8 mouse cellular contexts compared by ENCODE assay signal in genomic region chr9:75441691-75442131, GRCm38 (mm10). TPM values are rescaled to one million over a fixed set of nuclear protein-coding genes. Genes with fewer than 3 reads are reported as not detected.
DNase-seq lines count a peak whose midpoint lies in the region; ATAC-seq and TF ChIP-seq lines count a peak whose summit lies in the region.

No protein-coding gene starts in this region.

- WGBS in hindbrain, postnatal 0 days = under 1% methylated on average over 31 of the region's 31 CpGs
- WGBS in midbrain, embryonic 15.5 days = under 1% methylated on average over 23 of the region's 31 CpGs

- no peak for DNase-seq in gastrocnemius, adult 2 months
- DNase-seq in gastrocnemius, postnatal 10 days = no peak
- peak; percentile 31 for DNase-seq in urinary bladder, postnatal 10 days (ENCODE audit: low spot score)
- DNase-seq in urinary bladder, postnatal 25 days (ENCODE audit: low spot score) = no peak
- no peak for DNase-seq in hindbrain, postnatal 0 days (ENCODE audit: low spot score)
- no peak for DNase-seq in layer of hippocampus, adult 9-10 months (ENCODE audit: low spot score)
- DNase-seq in urinary bladder, adult 2 months (ENCODE audit: low spot score) = no peak

- peak; percentile 88 for ATAC-seq in hindbrain, postnatal 0 days
- ATAC-seq in midbrain, embryonic 15.5 days (replicated peaks) = peak; percentile 87

- peaks cover 11% of the 10 kb centered on the region; the same call in 1 of the 2 replicates for H3K36me3 ChIP-seq in hindbrain, postnatal 0 days (ENCODE audit: insufficient read depth, low read length)
- no peaks in the 10 kb centered on the region for H3K36me3 ChIP-seq in midbrain, embryonic 15.5 days (replicated peaks)

- H3K4me1 ChIP-seq in hindbrain, postnatal 0 days (ENCODE audit: insufficient read depth, low read length) = 0 out of 2 replicates have a peak, but pooled peaks cover 10% of the 10 kb centered on the region
- peaks cover 14% of the 10 kb centered on the region for H3K4me1 ChIP-seq in midbrain, embryonic 15.5 days

- peak overlapping the region; percentile 89 for H3K4me3 ChIP-seq in gastrocnemius, adult 2 months
- peak overlapping the region; percentile 85 for H3K4me3 ChIP-seq in hindbrain, postnatal 0 days (ENCODE audit: low read length)
- H3K4me3 ChIP-seq in midbrain, embryonic 15.5 days = peak overlapping the region; percentile 86

- intact Hi-C loops in gastrocnemius, adult 2 months (cut with DNase I) = loop anchor here (2.0 kb wide), 1 partner anchor 81 kb away; no protein-coding TSS in a partner anchor

- peak; percentile 55 for TF ChIP-seq CTCF in gastrocnemius, adult 2 months (IDR thresholded peaks at IDR 0.05)
- peak; percentile 48 for TF ChIP-seq CTCF in hindbrain, postnatal 0 days (IDR thresholded peaks at IDR 0.05; ENCODE audit: low read depth)

- H3K4me2 ChIP-seq in hindbrain, postnatal 0 days (ENCODE audit: low read depth, low read length) = peak overlapping the region; percentile 88
- H3K4me2 ChIP-seq in midbrain, embryonic 15.5 days = peak overlapping the region; percentile 85

- no peaks in the 10 kb centered on the region for H3K27me3 ChIP-seq in hindbrain, postnatal 0 days (ENCODE audit: insufficient read depth, low read length)
- H3K27me3 ChIP-seq in midbrain, embryonic 15.5 days (replicated peaks) = no peaks in the 10 kb centered on the region

- peak overlapping the region; percentile 87 for H3K9ac ChIP-seq in hindbrain, postnatal 0 days (replicated peaks; ENCODE audit: low read length)
- peak overlapping the region; percentile 86 for H3K9ac ChIP-seq in midbrain, embryonic 15.5 days

- H3K9me3 ChIP-seq in hindbrain, postnatal 0 days (ENCODE audit: low read length) = no peaks in the 10 kb centered on the region
- no peaks in the 10 kb centered on the region for H3K9me3 ChIP-seq in midbrain, embryonic 15.5 days

- peak overlapping the region; percentile 95 for H3K27ac ChIP-seq in gastrocnemius, adult 2 months
- H3K27ac ChIP-seq in hindbrain, postnatal 0 days = peak overlapping the region; percentile 89
- peak overlapping the region; percentile 92 for H3K27ac ChIP-seq in midbrain, embryonic 15.5 days

RNA-seq across cellular contexts. Expression of gene Leo1, which starts 0.4 kb away (rescaled TPM):
- 10 to 100 TPM; 23.3 to 28.5 TPM for total RNA-seq in gastrocnemius, adult 2 months (2021)
- 10 to 100 TPM; 23.7 to 25.6 TPM for total RNA-seq in gastrocnemius, postnatal 10 days (2021)
- 19.4 and 22.2 TPM in 2 replicates for total RNA-seq in hindbrain, postnatal 0 days (2014; rRNA removed)
- polyA plus RNA-seq in hindbrain, postnatal 0 days (2015; fragmentation: Nextera tagmentation; extraction: Ambion mirVana) = 40.8 and 41.2 TPM in 2 replicates
- 45.9 and 46.4 TPM in 2 replicates for polyA plus RNA-seq in midbrain, embryonic 15.5 days (2015; fragmentation: Nextera tagmentation; extraction: Ambion mirVana)
- polyA plus RNA-seq in urinary bladder, adult 2 months (2012; rRNA removed) = 3.2 and 5.1 TPM in 2 replicates

RNA-seq across cellular contexts. Expression of gene Mapk6, which starts 31.9 kb away (rescaled TPM):
- 10 to 100 TPM; 26.4 to 29.6 TPM for total RNA-seq in gastrocnemius, adult 2 months (2021)
- 10 to 100 TPM; 36.7 to 44.2 TPM for total RNA-seq in gastrocnemius, postnatal 10 days (2021)
- total RNA-seq in hindbrain, postnatal 0 days (2014; rRNA removed) = 149 and 160 TPM in 2 replicates
- polyA plus RNA-seq in hindbrain, postnatal 0 days (2015; fragmentation: Nextera tagmentation; extraction: Ambion mirVana) = 95.7 and 109 TPM in 2 replicates
- polyA plus RNA-seq in midbrain, embryonic 15.5 days (2015; fragmentation: Nextera tagmentation; extraction: Ambion mirVana) = 155 and 169 TPM in 2 replicates
- polyA plus RNA-seq in urinary bladder, adult 2 months (2012; rRNA removed) = 22.5 and 29.1 TPM in 2 replicates
